Mouse (Mus musculus): ENCODE results near the gene Nrxn2.

The Nrxn2 gene

DNA sequence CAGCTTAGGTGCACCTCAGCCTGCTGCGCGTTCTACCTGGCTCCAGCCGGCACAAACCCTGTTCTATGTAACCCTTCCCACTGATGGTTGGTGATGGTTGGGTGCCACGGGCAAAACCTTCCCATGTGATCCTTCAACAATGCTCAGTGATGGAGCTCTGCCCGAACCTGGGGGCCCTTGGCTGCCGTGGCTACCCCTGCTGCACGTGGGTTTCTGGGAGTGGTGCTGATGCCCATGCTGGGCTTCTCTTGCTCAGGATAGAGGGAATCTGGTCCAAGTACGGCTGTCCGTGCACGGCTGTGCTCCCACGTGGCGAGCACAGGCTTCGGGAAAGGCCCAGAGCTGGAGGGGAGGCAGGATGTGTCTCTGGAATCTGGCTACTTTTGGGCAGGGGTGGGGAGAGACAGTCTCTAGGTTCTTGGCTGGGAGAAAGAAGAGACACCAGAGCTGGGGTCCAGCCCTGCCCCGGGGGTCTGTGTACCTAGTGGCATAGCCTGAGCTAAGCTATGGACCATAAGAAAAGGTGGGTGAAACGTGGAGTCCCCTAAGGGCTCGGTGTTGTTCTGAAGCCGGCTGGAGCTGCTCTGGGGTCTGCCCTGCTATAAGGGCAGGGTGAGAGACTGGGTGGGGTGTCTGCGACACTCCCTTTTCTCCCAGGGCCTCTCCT lies 76.1 kb downstream of the Nrxn2 start:
- DNase-seq (ENCODE audit: low read depth), result no peak

DNA sequence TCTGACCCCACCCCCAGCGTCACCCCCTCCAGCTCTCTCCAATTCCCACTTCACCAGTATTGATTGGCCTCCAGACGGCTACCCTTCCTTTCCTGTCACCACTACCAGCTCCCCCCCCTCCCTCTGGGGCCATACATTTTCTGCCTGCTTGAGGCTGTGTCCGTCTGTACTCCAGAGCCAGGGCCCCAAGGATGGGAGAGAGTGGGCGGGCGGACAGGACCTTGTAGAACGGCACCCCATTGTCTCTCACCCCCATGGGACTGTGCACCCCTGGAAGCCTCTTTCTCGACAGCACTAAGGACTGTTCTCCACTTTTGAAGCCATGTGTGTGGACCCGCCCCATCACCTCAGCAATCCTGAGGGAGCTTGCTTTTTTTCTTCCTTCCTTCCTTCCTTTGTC lies 77.2 kb downstream of the Nrxn2 start:
- DNase-seq (ENCODE audit: low read depth), result no peak

DNA sequence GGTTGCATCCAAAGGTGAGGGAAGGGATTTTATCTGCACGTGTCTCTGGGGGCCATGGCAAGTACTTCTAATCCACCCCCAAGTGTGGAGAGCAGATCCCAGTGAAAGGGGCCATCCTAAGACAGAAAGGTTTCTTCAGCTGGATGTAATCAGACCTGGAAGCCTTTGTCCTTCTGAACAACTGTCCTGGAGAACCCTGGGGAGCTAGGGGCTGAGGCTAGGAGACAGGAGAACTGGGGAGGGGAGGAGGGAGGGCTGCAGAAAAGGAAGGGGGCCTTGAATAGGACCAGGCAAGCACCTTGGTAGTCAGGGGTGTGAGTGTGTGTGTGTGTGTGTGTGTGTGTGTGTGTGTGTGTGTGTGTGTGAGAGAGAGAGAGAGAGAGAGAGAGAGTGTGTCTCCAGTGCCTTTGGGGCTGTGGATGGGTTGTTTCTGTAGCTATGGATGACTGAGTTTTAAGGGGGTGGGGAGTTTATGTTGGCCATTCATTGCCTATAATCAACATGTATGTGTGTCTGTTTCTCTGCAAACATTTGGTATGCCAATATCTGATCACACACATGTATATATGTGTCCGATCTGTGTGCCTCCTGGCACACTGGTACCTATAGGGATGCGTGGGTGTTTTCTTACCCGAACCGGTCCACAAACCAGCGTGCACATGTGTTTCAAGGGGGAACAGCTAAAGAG lies 78.1 kb downstream of the Nrxn2 start:
- no peak for DNase-seq (ENCODE audit: low read depth)

DNA sequence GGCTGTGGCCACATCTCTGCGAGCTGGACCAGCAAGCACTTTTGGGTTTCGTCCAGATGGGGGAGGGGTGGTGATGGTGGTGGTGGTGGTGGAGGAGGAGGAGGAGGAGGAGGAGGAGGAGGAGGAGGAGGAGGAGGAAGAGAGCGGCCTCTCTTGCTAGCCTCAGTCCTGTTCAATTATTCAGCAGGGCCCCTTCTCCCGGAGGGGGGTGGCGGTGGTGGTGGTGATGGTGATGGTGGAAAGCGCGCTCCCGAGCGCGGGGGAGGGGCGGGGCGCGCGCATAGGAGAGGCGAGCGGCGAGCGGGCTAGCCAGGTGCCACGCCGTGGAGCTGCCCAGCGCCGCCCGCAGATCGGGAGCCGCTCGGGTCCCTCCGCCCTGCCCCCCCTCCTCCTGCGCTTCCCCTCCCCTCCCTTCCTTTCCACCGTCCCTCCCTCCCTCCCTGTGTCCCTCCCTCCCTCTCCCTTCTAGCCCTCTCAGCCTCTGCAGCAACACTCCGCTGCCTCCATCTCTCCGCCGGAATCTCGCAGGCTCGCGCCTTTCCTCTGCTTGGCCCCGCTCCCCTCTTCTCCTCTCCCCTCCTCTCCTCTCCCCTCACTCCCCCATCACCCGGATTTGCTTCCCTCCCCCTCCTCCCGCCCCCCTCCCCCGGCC lies 78.7 kb downstream of the Nrxn2 start:
- DNase-seq (ENCODE audit: low read depth), result no peak

DNA sequence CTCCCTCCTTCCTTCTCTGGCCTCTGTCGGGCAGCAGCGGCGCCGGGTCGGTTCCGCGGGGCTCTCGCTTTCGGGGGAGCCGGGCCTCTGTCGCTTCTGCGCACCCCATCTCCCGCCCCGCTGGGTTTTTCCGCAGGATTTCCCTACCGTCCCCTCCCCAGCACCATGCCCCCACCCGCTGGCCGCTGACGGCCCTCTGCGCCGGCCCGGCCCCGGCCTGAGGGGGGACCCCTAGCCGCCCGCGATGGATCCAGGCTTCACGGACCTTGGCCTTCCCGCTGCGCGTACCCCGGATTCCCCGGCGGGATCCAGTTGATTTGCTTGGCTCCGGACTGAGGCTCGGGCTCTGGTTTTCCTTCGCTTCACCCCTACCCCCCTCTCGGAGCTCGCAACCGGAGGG lies 79.3 kb downstream of the Nrxn2 start:
- DNase-seq (ENCODE audit: low read depth), result no peak

DNA sequence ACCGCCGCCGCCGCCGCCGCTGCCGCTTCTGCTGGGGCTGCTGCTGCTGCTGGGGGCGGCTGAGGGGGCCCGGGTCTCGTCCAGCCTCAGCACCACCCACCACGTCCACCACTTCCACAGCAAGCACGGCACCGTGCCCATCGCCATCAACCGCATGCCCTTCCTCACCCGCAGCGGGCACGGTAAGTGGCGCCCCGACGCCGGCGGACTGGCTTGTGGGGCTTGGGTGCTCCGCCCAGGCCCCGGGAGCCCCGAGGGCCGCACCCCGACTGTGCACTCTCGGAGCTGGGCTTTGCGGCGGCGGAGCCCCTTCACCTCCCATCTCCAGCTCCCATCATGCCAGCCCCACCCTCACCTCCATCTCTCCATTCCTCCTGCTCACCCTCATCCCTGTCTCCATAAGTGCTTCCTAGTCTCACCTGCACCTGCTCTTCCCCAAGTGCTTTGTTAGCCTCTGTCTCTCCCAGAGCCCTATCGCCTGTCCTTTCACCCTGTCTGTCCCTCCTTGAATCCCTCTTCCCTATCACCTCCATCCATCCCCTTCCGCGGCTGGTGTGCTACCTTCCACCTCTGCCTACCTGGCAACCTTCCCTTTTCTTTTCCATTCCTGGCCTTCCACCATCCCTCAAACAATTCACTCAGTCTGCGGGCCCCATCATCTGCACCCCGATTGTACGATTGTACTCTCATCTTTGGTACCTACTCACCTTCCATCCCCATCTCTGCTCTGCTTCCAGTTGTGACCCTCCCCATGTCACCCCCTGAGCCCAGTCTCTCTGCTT lies 80.0 kb downstream of the Nrxn2 start:
- no peak for DNase-seq (ENCODE audit: low read depth)

DNA sequence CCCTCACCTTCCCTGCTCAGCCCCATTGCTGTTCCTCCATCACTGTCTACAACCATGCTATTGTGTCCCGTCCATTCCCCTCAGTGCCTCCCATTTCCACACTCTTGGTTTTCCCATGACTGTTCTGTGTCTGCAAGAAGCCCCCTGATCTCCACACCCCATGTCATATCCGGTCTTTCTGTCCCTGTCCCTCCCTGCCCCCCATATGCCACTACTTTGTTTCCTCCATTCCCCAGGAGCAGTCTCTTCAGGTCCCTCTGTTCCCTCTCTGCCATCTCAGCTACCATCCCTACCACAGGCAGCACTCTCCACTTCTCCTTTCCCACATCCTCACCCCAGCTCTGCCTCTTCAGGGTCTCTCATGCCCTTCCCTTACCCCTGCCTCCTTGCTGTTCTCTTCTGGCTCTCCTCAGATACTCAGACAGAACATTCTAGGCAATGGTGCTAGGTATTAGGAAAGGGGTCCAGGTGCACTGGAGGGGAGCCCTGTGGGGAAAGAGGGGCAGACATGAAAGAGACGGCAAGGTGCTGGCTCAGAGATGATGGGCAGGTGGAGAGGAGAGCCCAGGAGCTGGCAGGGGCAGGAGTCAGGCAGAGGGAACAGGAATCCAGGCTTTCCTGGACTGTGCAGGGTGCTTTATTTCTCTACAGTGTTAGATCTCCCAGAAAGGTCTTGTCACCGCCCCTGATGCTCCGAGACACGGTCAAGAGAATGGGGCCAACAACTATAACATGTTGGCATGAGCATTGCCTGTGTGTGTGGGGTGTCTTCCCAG lies 81.5 kb downstream of the Nrxn2 start:
- no peak for DNase-seq (ENCODE audit: low read depth)

DNA sequence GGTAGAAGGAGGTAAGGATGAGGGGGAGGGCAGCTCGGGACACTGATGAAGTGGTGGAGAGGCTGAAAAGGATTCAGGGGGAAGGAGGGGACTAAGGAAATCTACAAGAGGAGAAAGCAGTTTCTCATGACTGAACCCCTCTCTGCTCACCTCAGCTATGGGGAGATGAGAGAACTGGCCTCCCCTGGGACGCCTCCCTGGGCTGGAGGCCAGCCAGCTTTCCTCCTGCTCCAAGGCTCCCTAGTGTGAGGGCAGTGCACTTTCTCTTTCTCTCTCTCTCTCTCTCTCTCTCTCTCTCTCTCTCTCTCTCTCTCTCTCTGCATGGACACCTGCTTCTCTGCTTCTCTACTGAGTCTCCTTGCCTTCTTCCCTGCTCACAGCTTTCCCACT lies 82.1 kb downstream of the Nrxn2 start:
- DNase-seq (ENCODE audit: low read depth), result no peak

DNA sequence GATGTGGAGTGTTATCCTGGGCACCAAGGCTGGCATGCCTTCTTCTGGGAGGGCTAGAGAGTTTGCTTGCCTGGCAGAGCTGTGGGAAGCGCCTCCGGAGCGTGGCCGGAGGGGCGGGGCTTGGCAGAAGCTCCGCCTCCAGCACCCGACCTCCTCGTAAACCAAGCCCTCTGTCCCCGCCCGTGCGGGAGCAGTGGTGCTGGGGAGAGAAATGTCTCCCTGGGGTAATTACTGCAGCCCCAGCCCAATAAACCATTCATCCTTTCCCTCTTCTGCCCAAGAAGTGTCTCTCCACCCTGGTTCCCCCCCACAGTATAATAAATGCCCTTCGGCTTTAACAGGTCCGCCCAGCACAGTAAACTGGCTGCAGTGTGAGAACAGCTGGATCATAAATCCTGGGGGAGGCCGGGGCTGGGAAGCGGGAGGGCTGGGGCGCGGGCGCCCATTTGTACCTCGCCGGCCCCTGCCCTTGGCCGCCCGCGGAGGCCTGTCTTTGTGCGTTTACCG lies 83.6 kb downstream of the Nrxn2 start:
- no peak for DNase-seq (ENCODE audit: low read depth)

DNA sequence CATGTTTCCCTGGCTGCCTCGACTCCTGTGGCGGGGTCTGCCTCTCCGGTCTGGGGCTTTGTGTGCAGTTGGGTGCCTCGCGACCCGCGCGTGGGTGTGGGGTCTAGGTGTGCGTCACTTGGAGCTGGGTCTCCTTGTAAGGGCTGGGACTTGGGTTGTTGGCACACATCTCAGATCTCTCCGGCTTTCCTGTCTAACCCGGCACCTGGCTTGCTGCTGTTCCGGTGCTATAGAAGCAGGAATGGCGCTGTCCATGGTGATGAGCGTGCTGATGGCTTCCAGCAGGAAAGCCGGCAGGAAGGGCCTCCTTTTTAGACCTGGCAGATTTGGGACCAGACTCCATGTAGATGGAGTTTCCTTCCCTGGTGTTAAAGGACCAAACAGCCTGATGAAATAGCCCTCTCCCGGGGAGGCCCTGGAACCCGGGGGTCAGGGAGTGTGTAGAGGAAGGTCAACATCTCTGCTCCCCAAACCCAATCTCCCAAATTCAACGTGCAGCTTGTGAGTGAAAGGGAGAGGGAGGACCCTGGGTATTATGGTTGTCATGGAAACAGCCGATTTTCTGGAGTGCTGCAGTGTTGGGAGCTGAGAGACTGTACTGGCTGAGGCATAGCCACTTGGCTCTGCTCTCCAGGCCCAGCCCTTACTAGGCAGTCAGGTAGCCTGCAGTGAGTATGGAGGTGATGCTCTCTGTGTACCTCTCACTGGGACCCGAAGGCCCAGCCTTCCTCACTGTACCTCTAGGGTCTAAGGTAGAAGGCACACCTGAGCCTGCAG lies 84.2 kb downstream of the Nrxn2 start:
- no peak for DNase-seq (ENCODE audit: low read depth)

DNA sequence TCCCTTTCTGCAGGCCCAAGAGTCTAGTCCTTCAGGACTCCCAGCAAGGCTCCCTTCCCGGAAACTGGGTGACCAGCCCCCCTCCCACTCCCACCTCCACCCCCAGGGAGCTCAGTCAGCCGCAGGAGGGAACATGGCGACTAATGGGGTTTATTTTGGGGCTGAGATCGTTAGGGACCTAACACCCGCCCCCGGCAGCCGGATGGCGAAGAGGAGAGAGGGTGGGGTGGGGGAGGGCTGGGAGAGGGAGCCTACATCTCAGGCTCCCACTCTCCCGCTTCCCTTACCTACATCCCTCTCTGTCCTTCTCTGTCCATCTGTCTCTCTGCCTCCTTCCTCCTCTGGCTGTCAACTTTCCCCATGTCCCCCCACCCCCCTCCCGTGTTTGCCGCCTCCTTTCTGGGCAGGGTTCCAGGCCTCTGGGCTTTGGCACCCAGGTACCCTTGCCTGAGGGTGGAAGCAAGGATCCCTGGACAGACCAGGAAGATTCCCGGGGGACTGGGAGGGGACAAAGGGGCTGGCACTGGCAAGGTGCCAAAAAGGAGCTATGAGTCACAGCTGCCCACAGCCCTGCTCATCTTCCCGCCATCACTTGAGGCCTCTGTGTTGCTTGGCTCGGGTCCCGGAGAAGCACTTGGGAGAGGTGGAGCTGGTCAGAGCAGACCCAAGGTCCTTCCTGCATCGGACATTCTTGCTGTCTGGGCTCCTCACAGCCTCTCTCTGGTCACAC lies 85.6 kb downstream of the Nrxn2 start:
- DNase-seq (ENCODE audit: low read depth), result no peak

DNA sequence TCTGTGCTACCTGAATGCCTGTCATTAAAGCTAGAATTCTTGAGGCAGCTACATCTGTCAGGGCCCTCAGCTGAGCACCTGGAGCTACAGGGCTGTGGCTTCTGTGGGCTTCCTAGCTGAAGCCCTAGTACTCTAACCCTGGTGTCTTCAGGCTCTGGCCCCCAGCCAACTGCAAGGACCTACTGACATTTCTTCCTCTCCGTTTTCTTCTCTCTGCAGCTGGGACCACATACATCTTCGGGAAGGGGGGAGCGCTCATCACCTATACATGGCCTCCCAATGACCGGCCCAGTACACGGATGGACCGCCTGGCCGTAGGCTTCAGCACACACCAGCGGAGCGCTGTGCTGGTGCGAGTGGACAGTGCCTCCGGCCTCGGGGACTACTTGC lies 86.1 kb downstream of the Nrxn2 start:
- no peak for DNase-seq (ENCODE audit: low read depth)

DNA sequence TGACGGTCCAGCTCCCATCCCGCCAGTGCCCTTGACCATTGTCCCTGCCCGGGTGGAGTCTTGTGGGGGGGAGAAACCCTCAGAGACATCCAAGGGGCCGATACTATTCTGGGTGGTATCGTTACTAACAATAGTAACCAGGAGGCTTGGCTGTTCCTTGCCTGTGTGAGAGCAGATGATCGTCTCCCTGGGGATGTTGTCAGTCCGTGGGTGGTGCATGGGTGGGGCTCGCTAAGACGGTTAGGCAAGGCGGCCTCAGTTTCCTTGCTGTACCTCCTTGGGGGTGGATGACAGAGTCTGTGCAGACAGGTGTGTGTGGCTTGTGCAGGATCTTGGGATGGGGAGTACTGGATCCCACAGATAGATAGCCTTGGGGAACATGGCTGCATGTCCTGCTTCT lies 88.9 kb downstream of the Nrxn2 start:
- DNase-seq (ENCODE audit: low read depth), result no peak

DNA sequence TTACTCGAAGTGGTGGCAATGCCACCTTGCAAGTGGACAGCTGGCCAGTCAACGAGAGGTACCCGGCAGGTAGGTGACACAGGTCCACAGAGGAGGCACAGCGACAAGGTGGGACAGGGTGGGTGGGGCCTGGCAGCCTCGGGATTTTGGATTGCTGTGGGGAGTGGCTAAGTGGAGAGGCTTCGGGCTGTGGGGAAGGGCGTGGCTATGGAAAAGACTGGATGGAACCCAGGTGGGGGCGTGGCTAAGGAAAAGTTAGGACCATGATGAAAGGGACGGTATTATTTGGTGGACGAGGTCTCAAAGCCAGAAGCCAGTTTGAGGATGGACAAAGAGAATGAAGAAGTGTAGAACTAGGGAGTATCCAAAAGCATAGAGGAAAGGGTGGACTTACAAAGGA lies 91.3 kb downstream of the Nrxn2 start:
- DNase-seq (ENCODE audit: low read depth), result no peak

DNA sequence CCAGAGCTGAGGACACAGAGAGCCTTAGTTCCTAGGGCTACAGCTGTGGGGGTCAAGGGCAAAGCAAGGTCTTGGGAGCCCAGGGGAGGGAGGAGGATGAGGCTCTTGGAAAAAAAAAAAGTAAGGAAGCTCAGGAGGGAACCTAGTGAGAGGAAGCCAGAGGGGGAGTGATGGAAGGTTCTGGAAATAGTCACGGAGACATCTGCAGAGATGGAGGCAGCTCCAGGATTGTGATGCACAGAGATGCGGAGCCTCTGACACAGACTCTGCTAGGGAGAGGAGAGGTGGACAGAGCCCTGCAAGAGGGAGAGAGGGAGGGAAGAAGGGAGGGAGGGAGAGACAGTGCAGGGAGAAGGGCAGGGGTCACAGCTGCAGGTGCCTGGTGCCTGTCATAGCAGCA lies 92.0 kb downstream of the Nrxn2 start:
- DNase-seq (ENCODE audit: low read depth), result no peak

DNA sequence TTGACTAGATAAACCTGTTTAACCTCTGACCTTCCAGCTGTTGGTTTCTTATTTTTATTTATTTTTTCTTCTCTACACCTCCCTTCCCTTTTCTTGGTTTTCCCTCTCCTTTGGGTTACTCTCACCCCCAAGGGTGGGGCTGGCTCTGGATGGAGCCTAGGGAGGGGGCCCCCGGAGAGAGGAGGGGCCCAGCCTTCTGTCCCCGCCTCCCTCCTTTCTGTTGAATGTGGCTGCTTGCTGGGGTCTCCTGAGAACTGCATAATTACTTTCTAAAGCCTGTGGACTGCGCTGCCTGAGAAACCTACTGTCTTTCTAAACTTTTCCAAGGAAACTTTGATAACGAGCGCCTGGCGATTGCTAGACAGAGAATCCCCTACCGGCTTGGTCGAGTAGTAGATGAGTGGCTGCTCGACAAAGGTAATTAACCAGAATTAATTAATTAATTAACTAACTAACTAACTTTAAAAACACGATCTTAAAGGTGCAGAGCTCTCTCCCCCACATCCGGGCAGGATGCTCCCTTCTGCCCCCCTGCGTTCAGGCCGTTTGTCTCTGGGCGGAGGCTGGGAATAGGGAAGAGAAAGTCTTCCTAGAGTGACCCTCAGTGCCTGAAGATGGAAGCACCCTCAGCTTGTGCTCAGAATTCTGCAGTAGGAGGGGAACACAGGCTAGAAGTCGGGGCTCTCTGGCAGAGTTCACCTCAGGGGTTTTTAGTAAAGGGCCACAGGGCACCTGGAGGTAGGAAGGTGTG lies 95.0 kb downstream of the Nrxn2 start:
- no peak for DNase-seq (ENCODE audit: low read depth)

DNA sequence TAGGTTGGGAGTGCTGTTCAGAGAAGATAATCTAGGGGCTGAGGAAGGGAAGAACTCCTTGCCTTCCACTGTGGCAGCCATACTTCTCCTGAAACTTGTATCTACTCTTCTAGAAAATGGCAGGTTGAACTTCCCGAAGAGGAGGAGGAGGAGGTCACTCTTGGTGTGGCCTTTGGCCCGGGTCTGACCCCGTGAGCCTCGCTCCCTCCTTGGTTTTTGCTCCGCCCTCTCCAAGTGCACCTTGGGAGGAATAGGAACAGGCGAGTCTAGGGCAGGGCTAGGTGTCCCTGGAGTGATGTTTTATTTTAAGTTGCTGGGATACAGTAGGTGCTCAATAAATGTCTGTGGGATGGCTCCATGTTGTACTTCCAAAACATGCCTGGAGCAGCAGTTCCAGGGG lies 96.4 kb downstream of the Nrxn2 start:
- no peak for DNase-seq (ENCODE audit: low read depth)

DNA sequence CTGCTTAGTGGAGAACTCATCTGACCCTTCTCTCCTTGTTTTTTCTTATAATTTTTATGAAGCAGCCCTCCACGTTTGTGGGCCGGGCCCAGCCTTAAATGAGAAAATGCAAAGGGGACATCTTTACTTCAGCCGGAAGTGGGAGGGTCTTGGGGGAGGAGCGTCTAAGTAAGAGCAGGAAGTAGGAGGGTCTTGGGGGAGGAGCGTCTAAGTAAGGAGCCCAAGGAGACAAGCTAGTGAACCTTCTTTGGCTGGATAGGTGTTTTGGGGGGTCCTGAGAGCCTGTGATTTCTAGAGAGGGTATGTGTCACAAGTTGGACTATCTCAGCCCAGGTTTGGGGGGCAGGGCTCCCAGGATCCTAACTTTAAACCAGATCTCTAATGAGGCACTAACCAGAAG lies 96.9 kb downstream of the Nrxn2 start:
- no peak for DNase-seq (ENCODE audit: low read depth)

DNA sequence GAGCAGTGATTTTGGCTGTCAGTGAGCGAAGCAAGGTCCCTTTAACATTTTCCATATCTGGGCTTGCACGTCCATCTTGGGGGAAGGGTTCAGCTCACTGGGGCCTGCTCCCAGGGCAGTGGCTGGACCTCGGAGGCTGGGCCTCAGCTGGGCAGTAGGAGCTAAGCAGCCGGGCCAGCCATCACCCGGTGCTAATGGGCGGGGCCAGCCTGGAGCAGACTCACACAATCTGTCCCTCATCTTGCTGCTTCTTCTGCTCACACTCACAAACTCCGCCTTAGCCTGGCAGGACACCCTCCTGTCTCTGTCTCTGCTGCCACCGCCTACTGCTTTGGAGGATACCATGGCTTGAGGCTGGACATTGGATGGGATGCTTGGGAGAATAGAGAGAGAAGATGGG lies 97.6 kb downstream of the Nrxn2 start:
- no peak for DNase-seq (ENCODE audit: low read depth)

DNA sequence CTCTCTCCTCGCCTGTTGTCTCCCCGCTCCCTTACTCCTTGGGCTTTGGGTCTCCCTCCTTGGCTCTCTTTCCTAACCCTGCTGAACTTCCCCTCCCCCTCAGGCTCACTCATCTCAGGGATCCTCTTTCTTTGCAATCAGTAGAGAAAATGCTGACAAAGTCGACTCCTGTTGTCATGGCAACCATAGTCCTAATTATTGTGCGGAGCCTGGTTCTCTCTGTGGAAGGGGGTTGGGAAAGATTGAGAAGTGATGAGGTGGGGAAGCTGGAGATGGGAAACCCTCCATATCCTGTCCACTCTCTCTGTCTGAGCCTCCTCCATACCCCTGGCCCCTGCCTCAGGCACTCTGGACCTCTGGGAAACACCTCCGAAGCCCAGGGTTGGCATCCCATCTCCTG lies 100.1 kb downstream of the Nrxn2 start:
- no peak for DNase-seq (ENCODE audit: low read depth)

Data from c-Kit-positive CD71-negative TER-119-negative erythroid progenitor cells, embryonic 14.5 days (primary cell).